Mouse (Mus musculus) olfactory bulb, adult 2 months (tissue): ENCODE measurements around the gene Otof.

ENCODE experiments used
- CTCF ChIP-seq: fragments of 200-500 bp; IDR thresholded peaks from 2 replicates; pipeline ENCODE4 v1.5.1; 2012; ENCODE audit warnings: low read depth, mild to moderate bottlenecking, low read length, moderate library complexity; ENCODE audit not compliant: insufficient read depth
- POLR2A ChIP-seq: fragments of 200-500 bp; IDR thresholded peaks from 2 replicates; pipeline ENCODE4 v1.6.1; 2012; ENCODE audit warnings: mild to moderate bottlenecking, low read depth, low read length, moderate library complexity; ENCODE audit not compliant: insufficient read depth

- no peak for TF ChIP-seq CTCF
- TF ChIP-seq POLR2A: no peak
Observed at GRCm38 (mm10) chr5:30343886-30344285, 117.8 kb downstream of the Otof start.
